Mouse (Mus musculus): ENCODE measurements around the gene Gpc3. TPM values are rescaled to one million over a fixed set of nuclear protein-coding genes. Genes with fewer than 3 reads are reported as not detected.

Gpc3 gene
- total and polyA plus RNA-seq, 3 experiments: 0.11 TPM; not detected in 2

- Histone ChIP-seq H3K4me1 (ENCODE audit: insufficient read depth, low read depth, low read length) (no peaks in the 10 kb centered on the region), H3K9me3 (replicated peaks) (no peaks in the 10 kb centered on the region), H3K27me3 (ENCODE audit: insufficient read depth, low read length) (no peaks in the 10 kb centered on the region), H3K36me3 (replicated peaks) (no peaks in the 10 kb centered on the region), H3K4me3 (ENCODE audit: low read depth, low read length) (no peak overlapping the region)
- ATAC-seq (ENCODE audit: extremely low read depth, insufficient number of reproducible peaks, low FRiP score, poor library complexity, severe bottlenecking) (no peak), DNase-seq (ENCODE audit: low spot score) (no peak)
- no peak for TF ChIP-seq POLR2AphosphoS5 (IDR thresholded peaks at IDR 0.05; ENCODE audit: insufficient replicate concordance, low read depth, low read length)
- TF ChIP-seq CTCF (IDR thresholded peaks at IDR 0.05; ENCODE audit: low read depth, low read length): no peak
- no peak for TF ChIP-seq GATA2 (IDR thresholded peaks at IDR 0.05; ENCODE audit: borderline replicate concordance, low read depth, low read length)
- no peak for TF ChIP-seq GATA1 (IDR thresholded peaks at IDR 0.05; ENCODE audit: borderline replicate concordance, low read length)
- no peak for TF ChIP-seq TAL1 (conservative IDR thresholded peaks at IDR 0.05; ENCODE audit: low read depth, low read length)
Observed at GRCm38 (mm10) chrX:52616152-52616551, 2.4 kb upstream of the Gpc3 start.

DNA sequence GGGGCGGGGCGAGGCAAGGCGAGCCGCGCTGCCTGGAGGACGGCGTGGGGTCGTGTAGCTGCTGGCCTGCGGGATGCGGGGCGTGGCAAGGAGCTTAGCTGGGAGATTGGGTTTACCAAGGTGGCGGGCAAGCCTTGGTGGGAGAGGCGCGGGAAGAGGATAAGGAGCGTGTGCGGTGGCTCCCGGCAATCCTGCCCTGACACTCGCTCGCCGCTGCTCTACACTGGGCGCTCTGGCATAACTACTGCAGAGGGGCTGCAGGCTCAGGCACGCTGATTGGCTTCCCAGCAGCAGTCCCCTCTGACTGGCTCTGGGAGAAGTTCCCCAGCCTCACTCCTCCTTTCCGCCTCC lies 256 bp upstream of the Gpc3 start:
- TF ChIP-seq GATA1 (IDR thresholded peaks at IDR 0.05; ENCODE audit: borderline replicate concordance, low read length): no peak
- TF ChIP-seq CTCF (IDR thresholded peaks at IDR 0.05; ENCODE audit: low read depth, low read length): no peak
- no peak for TF ChIP-seq GATA2 (IDR thresholded peaks at IDR 0.05; ENCODE audit: borderline replicate concordance, low read depth, low read length)
- no peak for TF ChIP-seq TAL1 (conservative IDR thresholded peaks at IDR 0.05; ENCODE audit: low read depth, low read length)
- TF ChIP-seq POLR2AphosphoS5 (IDR thresholded peaks at IDR 0.05; ENCODE audit: insufficient replicate concordance, low read depth, low read length): no peak
- Histone ChIP-seq H3K4me3 (ENCODE audit: low read depth, low read length) (no peak overlapping the region), H3K36me3 (replicated peaks) (no peaks in the 10 kb centered on the region), H3K4me1 (ENCODE audit: insufficient read depth, low read depth, low read length) (no peaks in the 10 kb centered on the region), H3K27me3 (ENCODE audit: insufficient read depth, low read length) (no peaks in the 10 kb centered on the region), H3K9me3 (replicated peaks) (no peaks in the 10 kb centered on the region)
- ATAC-seq (ENCODE audit: extremely low read depth, insufficient number of reproducible peaks, low FRiP score, poor library complexity, severe bottlenecking): no peak
- no peak for DNase-seq (ENCODE audit: low spot score)

- no peaks in the 10 kb centered on the region for H3K4me1 ChIP-seq (ENCODE audit: insufficient read depth, low read depth, low read length)
- H3K36me3 ChIP-seq (replicated peaks): no peaks in the 10 kb centered on the region
- no peak overlapping the region for H3K4me3 ChIP-seq (ENCODE audit: low read depth, low read length)
- H3K27me3 ChIP-seq (ENCODE audit: insufficient read depth, low read length): no peaks in the 10 kb centered on the region
- ATAC-seq (ENCODE audit: extremely low read depth, insufficient number of reproducible peaks, low FRiP score, poor library complexity, severe bottlenecking): no peak
- no peak for DNase-seq (ENCODE audit: low spot score)
- H3K9me3 ChIP-seq (replicated peaks): no peaks in the 10 kb centered on the region
- no peak for TF ChIP-seq POLR2AphosphoS5 (IDR thresholded peaks at IDR 0.05; ENCODE audit: insufficient replicate concordance, low read depth, low read length)
- TF ChIP-seq TAL1 (conservative IDR thresholded peaks at IDR 0.05; ENCODE audit: low read depth, low read length): no peak
- no peak for TF ChIP-seq CTCF (IDR thresholded peaks at IDR 0.05; ENCODE audit: low read depth, low read length)
- no peak for TF ChIP-seq GATA1 (IDR thresholded peaks at IDR 0.05; ENCODE audit: borderline replicate concordance, low read length)
- TF ChIP-seq GATA2 (IDR thresholded peaks at IDR 0.05; ENCODE audit: borderline replicate concordance, low read depth, low read length): no peak
Observed at GRCm38 (mm10) chrX:52612806-52613205, 944 bp downstream of the Gpc3 start.

DNA sequence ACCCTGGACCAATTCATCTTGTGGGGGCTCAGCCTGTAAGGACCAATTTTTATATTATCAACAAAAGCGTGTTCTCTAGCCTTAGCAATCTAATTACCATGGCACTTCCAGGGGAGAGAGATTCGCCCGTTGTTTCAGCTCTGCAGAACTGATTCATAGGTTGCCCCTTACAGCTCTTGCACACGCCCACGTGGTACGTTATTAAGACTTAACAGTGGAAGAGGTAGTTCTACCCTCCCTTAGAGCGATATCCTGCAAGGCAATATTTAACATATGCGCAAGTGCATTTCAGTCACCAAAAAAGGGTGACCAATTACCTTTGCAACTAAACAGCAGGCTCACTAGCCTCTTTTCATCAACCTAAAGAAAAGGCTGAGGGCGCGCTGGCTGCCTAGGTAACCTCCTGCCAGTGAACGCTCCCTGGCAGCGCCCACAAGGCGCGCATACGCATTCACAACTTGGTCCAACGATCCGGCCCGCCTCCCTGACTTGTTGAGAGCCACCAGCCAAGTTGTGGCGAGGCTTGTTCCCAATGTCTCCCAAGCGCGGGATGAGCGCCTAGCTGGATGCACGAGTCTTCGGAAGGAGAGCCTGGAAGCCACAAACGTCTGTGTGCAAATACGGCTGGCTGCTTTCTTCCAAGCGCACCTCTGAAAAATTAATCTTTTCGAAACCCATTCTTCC lies 1.6 kb downstream of the Gpc3 start:
- no peak overlapping the region for H3K4me3 ChIP-seq (ENCODE audit: low read depth, low read length)
- no peak for DNase-seq (ENCODE audit: low spot score)

GRCm38 (mm10) chrX:52611541-52611940 lies 2.2 kb downstream of the Gpc3 start:
- Histone ChIP-seq H3K4me3 (ENCODE audit: low read depth, low read length) (no peak overlapping the region), H3K36me3 (replicated peaks) (no peaks in the 10 kb centered on the region), H3K4me1 (ENCODE audit: insufficient read depth, low read depth, low read length) (no peaks in the 10 kb centered on the region), H3K27me3 (ENCODE audit: insufficient read depth, low read length) (no peaks in the 10 kb centered on the region), H3K9me3 (replicated peaks) (no peaks in the 10 kb centered on the region)
- ATAC-seq (ENCODE audit: extremely low read depth, insufficient number of reproducible peaks, low FRiP score, poor library complexity, severe bottlenecking) (no peak), DNase-seq (ENCODE audit: low spot score) (no peak)
- TF ChIP-seq CTCF (IDR thresholded peaks at IDR 0.05; ENCODE audit: low read depth, low read length) (no peak), POLR2AphosphoS5 (IDR thresholded peaks at IDR 0.05; ENCODE audit: insufficient replicate concordance, low read depth, low read length) (no peak), TAL1 (conservative IDR thresholded peaks at IDR 0.05; ENCODE audit: low read depth, low read length) (no peak), GATA2 (IDR thresholded peaks at IDR 0.05; ENCODE audit: borderline replicate concordance, low read depth, low read length) (no peak), GATA1 (IDR thresholded peaks at IDR 0.05; ENCODE audit: borderline replicate concordance, low read length) (no peak)

More for the DNA sequence above, 1.6 kb downstream of the Gpc3 start:
- no peaks in the 10 kb centered on the region for H3K27me3 ChIP-seq (ENCODE audit: insufficient read depth, low read length)
- no peaks in the 10 kb centered on the region for H3K36me3 ChIP-seq (replicated peaks)
- no peak for ATAC-seq (ENCODE audit: extremely low read depth, insufficient number of reproducible peaks, low FRiP score, poor library complexity, severe bottlenecking)
- TF ChIP-seq CTCF (IDR thresholded peaks at IDR 0.05; ENCODE audit: low read depth, low read length) (no peak), POLR2AphosphoS5 (IDR thresholded peaks at IDR 0.05; ENCODE audit: insufficient replicate concordance, low read depth, low read length) (no peak), GATA2 (IDR thresholded peaks at IDR 0.05; ENCODE audit: borderline replicate concordance, low read depth, low read length) (no peak), TAL1 (conservative IDR thresholded peaks at IDR 0.05; ENCODE audit: low read depth, low read length) (no peak), GATA1 (IDR thresholded peaks at IDR 0.05; ENCODE audit: borderline replicate concordance, low read length) (no peak)
- no peaks in the 10 kb centered on the region for H3K4me1 ChIP-seq (ENCODE audit: insufficient read depth, low read depth, low read length)
- no peaks in the 10 kb centered on the region for H3K9me3 ChIP-seq (replicated peaks)

DNA sequence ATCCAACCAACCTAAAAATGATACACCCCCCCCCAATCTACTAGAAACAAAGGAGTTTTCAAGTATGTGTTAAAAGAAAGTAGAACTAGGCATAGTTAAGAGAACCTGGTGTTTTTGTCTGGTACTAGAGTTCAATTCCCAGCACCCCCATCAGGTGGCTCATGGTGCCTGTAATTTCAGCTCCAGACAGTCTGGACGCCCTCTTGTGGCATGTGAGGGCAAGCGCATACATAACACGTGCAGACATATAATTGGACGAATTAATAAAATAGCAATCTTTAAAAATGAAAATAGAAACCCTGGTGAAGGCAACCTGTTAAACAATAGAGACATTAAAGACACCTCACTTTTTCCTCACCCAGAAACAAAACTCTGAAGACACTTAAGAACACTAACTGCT lies 10.6 kb downstream of the Gpc3 start:
- no peaks in the 10 kb centered on the region for H3K36me3 ChIP-seq (replicated peaks)

More for the DNA sequence above, 10.6 kb downstream of the Gpc3 start:
- ATAC-seq (ENCODE audit: extremely low read depth, insufficient number of reproducible peaks, low FRiP score, poor library complexity, severe bottlenecking) (no peak), DNase-seq (ENCODE audit: low spot score) (no peak)
- H3K27me3 ChIP-seq (ENCODE audit: insufficient read depth, low read length): no peaks in the 10 kb centered on the region
- no peaks in the 10 kb centered on the region for H3K4me1 ChIP-seq (ENCODE audit: insufficient read depth, low read depth, low read length)
- H3K4me3 ChIP-seq (ENCODE audit: low read depth, low read length): no peak overlapping the region
- H3K9me3 ChIP-seq (replicated peaks): no peaks in the 10 kb centered on the region
- TF ChIP-seq CTCF (IDR thresholded peaks at IDR 0.05; ENCODE audit: low read depth, low read length): no peak
- TF ChIP-seq GATA2 (IDR thresholded peaks at IDR 0.05; ENCODE audit: borderline replicate concordance, low read depth, low read length): no peak
- TF ChIP-seq GATA1 (IDR thresholded peaks at IDR 0.05; ENCODE audit: borderline replicate concordance, low read length): no peak
- no peak for TF ChIP-seq POLR2AphosphoS5 (IDR thresholded peaks at IDR 0.05; ENCODE audit: insufficient replicate concordance, low read depth, low read length)
- TF ChIP-seq TAL1 (conservative IDR thresholded peaks at IDR 0.05; ENCODE audit: low read depth, low read length): no peak
